In genomic region chr13:36505730-36506129, GRCm38 (mm10) we compare ENCODE assay signal across 15 mouse cellular contexts.
A peak's percentile ranks its signal among the peaks of the same experiment; 100 is the strongest.
DNase-seq lines count a peak whose midpoint lies in the region; ATAC-seq and TF ChIP-seq lines count a peak whose summit lies in the region.
"Had no signal": no experiment of that assay in that cellular context is flagged by ENCODE, and none has a peak within 500 bp of the region (broad histone marks: within the 10 kb centered on the region; RNA-seq: fewer than 3 reads in every experiment).

No protein-coding gene starts in this region.

- peaks cover 11% of the 10 kb centered on the region for H3K4me1 ChIP-seq in cortical plate, adult 2 months (ENCODE audit: control insufficient read depth, insufficient read depth, low read length)
- no peaks in the 10 kb centered on the region for H3K4me1 ChIP-seq in hindbrain, embryonic 12.5 days
- H3K4me1 ChIP-seq: embryonic facial prominence, embryonic 13.5 days; forebrain, embryonic 12.5 days; hindbrain, embryonic 10.5 days; hindbrain, embryonic 15.5 days had no signal

- TF ChIP-seq CTCF in layer of hippocampus, adult 2 months (conservative IDR thresholded peaks at IDR 0.05), result no peak
- TF ChIP-seq CTCF in cortical plate, adult 2 months (IDR thresholded peaks at IDR 0.05; ENCODE audit: extremely low read depth, insufficient read depth, low read length), result no peak

- no peaks in the 10 kb centered on the region for H3K36me3 ChIP-seq in hindbrain, embryonic 12.5 days
- H3K36me3 ChIP-seq: embryonic facial prominence, embryonic 13.5 days; forebrain, embryonic 12.5 days; heart, embryonic 12.5 days; hindbrain, embryonic 10.5 days; hindbrain, embryonic 15.5 days had no signal

- 92% methylated on average over 6 of the region's 6 CpGs for WGBS in hindbrain, embryonic 12.5 days

- no peak for ATAC-seq in hindbrain, embryonic 12.5 days (ENCODE audit: low FRiP score)
- ATAC-seq: forebrain, embryonic 16.5 days had no signal

- intact Hi-C loops in left cerebral cortex, postnatal 14 days (cut with DNase I), result loop anchor here (2.0 to 10.0 kb wide), 2 partner anchors 189 to 219 kb away; no protein-coding TSS in a partner anchor
- intact Hi-C loops in left cerebral cortex, postnatal 36 days (cut with DNase I), result loop anchor here (5.0 kb wide), 1 partner anchor 42 kb away; no protein-coding TSS in a partner anchor

- no peak overlapping the region for H3K4me3 ChIP-seq in layer of hippocampus, adult 2 months
- H3K4me3 ChIP-seq in cortical plate, adult 2 months (ENCODE audit: insufficient read depth, low read length), result no peak overlapping the region
- no peak overlapping the region for H3K4me3 ChIP-seq in hindbrain, embryonic 12.5 days
- H3K4me3 ChIP-seq: embryonic facial prominence, embryonic 13.5 days; forebrain, embryonic 12.5 days; heart, embryonic 12.5 days; hindbrain, embryonic 10.5 days; hindbrain, embryonic 15.5 days had no signal

- H3K27me3 ChIP-seq in hindbrain, embryonic 12.5 days, result no peaks in the 10 kb centered on the region
- H3K27me3 ChIP-seq: embryonic facial prominence, embryonic 13.5 days; forebrain, embryonic 12.5 days; heart, embryonic 12.5 days; hindbrain, embryonic 15.5 days had no signal

- H3K9me3 ChIP-seq in hindbrain, embryonic 12.5 days (replicated peaks), result no peaks in the 10 kb centered on the region
- H3K9me3 ChIP-seq: embryonic facial prominence, embryonic 13.5 days; forebrain, embryonic 12.5 days; heart, embryonic 12.5 days; hindbrain, embryonic 10.5 days; hindbrain, embryonic 15.5 days had no signal

- DNase-seq in layer of hippocampus, adult 2 months (ENCODE audit: low spot score in 2 of 2), result peak in 1 of 2 experiments; percentile 30
- DNase-seq in layer of hippocampus, postnatal 36 days, result no peak
- peak; percentile 20 to 51 for DNase-seq in left cerebral cortex, postnatal 14 days (ENCODE audit: low spot score in 2 of 2)
- no peak for DNase-seq in left cerebral cortex, adult 11 months (ENCODE audit: low spot score)
- DNase-seq in left cerebral cortex, postnatal 36 days (ENCODE audit: low spot score in 2 of 2), result peak; percentile 24 to 36
- DNase-seq: adrenal gland, adult 8-10 months; cerebellum, adult 9-10 months had no signal

- peak overlapping the region; percentile 88 for H3K27ac ChIP-seq in layer of hippocampus, adult 2 months
- peak overlapping the region; percentile 71 for H3K27ac ChIP-seq in cortical plate, adult 2 months (ENCODE audit: insufficient read depth, low read length)
- no peak overlapping the region for H3K27ac ChIP-seq in hindbrain, embryonic 12.5 days
- H3K27ac ChIP-seq: embryonic facial prominence, embryonic 13.5 days; forebrain, embryonic 12.5 days; hindbrain, embryonic 10.5 days; hindbrain, embryonic 15.5 days had no signal

- no peak for TF ChIP-seq POLR2A in cortical plate, adult 2 months (IDR thresholded peaks at IDR 0.05; ENCODE audit: extremely low read depth, insufficient read depth, low read length)

- no peak overlapping the region for H3K4me2 ChIP-seq in hindbrain, embryonic 12.5 days (replicated peaks)
- H3K4me2 ChIP-seq: embryonic facial prominence, embryonic 13.5 days; forebrain, embryonic 12.5 days; heart, embryonic 12.5 days; hindbrain, embryonic 15.5 days had no signal

- no peak overlapping the region for H3K9ac ChIP-seq in hindbrain, embryonic 12.5 days
- H3K9ac ChIP-seq: embryonic facial prominence, embryonic 13.5 days; forebrain, embryonic 12.5 days; heart, embryonic 12.5 days; hindbrain, embryonic 15.5 days had no signal

Comparison
In these comparisons a context has a peak if more than half of its experiments do, and no peak if none do; other contexts are left out.
1. DNase-seq: peak in left cerebral cortex, postnatal 14 days (2 of 2) and left cerebral cortex, postnatal 36 days (2 of 2); none in layer of hippocampus, postnatal 36 days (0 of 2) and left cerebral cortex, adult 11 months (single experiment).